Mouse (Mus musculus) frontal cortex, postnatal 36 days (tissue): ENCODE data around the gene Slc25a45.
A peak's percentile ranks its signal among the peaks of the same experiment; 100 is the strongest.
"Not testable (repeated sequence)": the region's sequence is repeated elsewhere in the genome, so short reads cannot be mapped to it uniquely, and the experiment has no call there.

Experiments
- DNase-seq, 2 experiments: peaks; one replicate each; pipeline ENCODE4 v3.0.0; 2022; ENCODE audit warnings: low spot score in 2 of 2

Slc25a45 gene

GRCm38 (mm10) chr19:5856604-5857003 lies 21.0 kb upstream of the Slc25a45 start:
- DNase-seq, result no peak

GRCm38 (mm10) chr19:5862335-5863085 lies 15.1 kb upstream of the Slc25a45 start:
- DNase-seq, result no peak

- DNase-seq, result no peak
Measured at GRCm38 (mm10) chr19:5863776-5864175, 13.8 kb upstream of the Slc25a45 start.

- no peak for DNase-seq
Measured at GRCm38 (mm10) chr19:5864710-5865398, 12.8 kb upstream of the Slc25a45 start.

DNA sequence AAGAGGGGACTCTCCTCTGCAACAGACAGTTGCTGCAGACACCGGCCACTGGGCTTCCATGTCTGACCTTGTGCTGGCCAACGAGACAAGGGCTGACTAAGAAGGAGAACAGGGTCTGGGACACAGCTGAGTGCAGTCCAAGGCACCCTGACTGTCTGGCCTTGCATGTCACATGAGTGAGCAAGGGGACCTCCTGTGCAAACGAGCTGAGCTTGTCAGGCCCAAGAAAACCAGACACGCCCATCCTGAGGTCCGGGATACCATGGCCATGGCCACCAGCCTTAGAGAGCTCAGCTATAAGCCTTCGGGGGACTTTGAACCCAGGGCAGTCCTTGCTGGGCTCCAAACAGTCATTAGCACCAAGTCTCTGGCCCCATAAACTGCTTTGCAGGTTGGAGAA lies 9.5 kb upstream of the Slc25a45 start:
- no peak for DNase-seq

GRCm38 (mm10) chr19:5871273-5871672 lies 6.3 kb upstream of the Slc25a45 start:
- no peak for DNase-seq

DNA sequence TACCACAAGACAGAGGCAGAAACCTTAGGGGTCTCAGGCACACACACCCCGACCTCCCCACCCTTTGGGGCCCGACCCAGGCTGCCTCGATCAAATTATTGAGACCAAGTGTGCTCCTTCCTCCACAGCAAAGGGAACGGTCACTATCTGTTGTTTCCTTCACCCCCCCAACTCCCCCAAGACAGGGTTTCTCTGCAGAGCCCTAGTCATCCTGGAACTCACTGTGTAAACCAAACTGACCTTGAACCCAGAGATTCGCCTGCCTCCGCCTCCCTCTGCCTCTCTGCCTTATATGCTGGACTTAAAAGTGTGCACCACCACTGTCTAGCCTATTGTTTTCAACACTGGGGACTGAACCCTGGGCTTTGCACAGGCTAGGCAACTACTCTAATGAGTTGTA lies 5.9 kb upstream of the Slc25a45 start:
- DNase-seq, result no peak

DNA sequence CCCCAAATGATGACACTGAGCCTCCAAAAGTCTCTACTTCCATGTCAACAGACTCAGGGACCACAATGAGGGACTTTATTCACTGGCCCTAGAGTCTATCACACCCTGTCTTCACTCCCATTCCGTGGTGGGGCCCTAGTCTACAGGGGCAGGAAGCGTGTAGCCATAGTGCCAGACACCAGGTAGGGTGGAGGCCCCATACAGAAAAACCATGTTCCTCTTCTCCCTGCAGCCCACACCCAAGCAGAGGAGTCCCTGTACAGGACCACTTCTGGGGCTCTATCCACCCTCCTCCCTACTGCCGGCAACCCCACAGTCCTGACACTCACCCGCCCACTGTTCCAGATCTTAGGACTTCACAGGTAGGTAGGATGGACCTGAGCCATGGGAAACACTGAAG lies 5.1 kb upstream of the Slc25a45 start:
- DNase-seq, result no peak

- no peak for DNase-seq
Measured at GRCm38 (mm10) chr19:5872931-5873556, 4.6 kb upstream of the Slc25a45 start.

DNA sequence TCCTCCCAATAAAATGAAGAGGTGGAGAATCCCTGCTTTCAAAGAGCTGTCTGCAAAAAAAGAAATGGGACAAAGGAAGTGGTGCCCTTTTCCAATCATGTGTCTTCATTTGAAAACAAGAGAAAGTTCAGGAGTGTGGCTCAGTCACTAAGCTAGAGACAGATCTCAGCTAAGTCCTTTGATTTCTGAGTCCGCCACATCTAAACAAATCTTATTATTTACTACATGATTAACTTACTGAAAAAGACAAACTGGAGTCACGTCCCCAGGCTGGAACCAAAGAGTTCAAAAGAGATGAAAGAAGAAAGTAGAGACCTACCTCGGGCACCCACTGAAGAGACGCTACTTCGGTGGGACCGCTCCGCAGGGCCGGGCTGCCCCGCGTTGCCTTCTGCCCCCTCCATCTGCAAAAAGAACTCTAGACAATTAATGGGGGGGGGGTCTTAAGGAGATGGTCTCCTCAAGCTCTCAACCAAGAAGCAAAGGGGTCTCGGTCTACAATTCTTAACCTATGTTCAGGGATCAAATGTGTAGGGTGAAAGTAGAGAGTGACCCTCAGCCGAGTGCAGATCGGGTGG lies 3.1 kb upstream of the Slc25a45 start:
- DNase-seq, result no peak

- peak; percentile 92 to 93 for DNase-seq
Measured at GRCm38 (mm10) chr19:5874969-5875480, 2.6 kb upstream of the Slc25a45 start, which contains the start of gene Frmd8. Gene Frmd8, minus strand, starts transcription at chr19:5875274.

DNA sequence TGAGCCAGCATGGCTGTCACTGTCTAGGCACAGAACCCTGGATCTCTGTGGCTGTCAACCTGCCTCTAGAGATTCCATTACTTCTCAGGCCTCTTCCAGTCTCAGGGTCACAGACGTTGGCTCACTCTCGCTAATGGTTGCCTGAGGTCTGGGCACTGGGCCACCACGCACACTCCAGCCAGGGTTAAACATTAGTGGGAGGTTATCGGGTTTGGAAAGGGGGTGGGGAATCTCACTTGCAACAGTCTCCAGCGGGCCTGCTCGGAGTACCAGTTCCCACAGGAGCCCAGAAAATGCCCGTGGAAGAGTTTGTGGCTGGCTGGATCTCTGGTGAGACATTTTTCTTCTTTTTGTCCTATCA lies 734 bp downstream of the Slc25a45 start:
- DNase-seq, result no peak

DNA sequence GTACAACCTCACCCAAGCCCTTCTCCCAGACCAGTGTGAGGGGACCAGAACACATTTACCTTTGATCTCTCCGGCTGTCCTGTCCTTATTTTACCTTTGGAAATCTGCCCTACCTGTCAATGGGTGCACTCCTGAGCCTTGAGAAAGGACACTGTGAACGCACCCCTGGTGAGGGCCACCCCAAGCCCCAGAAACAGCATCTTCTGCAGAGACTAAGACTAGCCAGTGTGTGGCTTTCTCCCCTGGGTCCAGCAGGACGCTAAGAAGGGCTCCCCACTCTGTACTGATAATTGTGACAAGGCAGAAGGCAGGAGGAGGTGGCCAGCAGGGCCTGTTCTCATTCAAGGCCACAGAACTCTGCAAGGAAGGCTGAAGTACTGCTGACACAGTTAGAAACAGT lies 1.3 kb downstream of the Slc25a45 start:
- no peak for DNase-seq

DNA sequence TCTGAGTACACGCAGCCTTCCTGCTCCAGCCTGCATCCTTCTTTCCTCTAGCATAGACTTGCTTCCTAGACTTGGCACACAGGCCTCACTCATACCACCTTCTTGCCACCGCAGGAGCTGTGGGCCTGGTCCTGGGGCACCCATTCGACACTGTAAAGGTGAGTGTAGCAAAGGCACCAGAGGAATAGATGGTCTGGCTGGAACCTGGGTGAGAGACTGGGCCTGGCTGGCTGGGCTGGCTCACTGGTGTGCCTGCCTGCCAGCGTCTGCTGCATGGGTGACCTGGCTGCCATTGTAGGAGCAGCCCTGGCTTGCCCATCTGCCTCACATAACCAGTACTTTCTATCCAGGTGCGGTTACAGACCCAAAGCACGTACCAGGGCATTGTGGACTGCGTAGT lies 2.1 kb downstream of the Slc25a45 start:
- DNase-seq, result no peak

- no peak for DNase-seq
Measured at GRCm38 (mm10) chr19:5881155-5881554, 3.5 kb downstream of the Slc25a45 start.

GRCm38 (mm10) chr19:5882079-5882478 lies 4.5 kb downstream of the Slc25a45 start:
- not testable (repeated sequence) for DNase-seq

DNA sequence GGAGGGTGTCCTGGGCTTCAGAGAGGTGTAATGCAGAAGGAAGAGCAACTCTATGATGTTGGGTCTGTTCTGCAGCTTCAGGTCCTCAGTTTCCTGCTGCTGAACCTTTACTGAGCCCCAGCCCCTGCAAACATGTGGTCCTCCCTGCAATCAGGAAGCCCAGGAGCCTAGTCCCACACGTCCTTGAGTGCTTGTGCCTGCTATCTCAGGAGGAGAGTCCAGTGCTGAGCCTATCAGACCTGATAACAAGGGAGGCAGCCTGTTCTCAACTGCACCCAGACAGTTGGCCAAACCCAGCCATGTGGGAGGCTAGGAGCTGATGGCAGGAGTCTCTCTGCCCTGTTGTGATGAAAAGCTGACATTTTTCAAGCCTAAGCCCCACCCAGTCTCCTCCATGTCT lies 6.3 kb downstream of the Slc25a45 start:
- DNase-seq, result no peak

- no peak for DNase-seq
Measured at GRCm38 (mm10) chr19:5885838-5886237, 8.2 kb downstream of the Slc25a45 start.

GRCm38 (mm10) chr19:5887234-5887815 lies 9.7 kb downstream of the Slc25a45 start:
- DNase-seq, result no peak

- no peak for DNase-seq
Measured at GRCm38 (mm10) chr19:5889211-5889610, 11.6 kb downstream of the Slc25a45 start.

- no peak for DNase-seq
Measured at GRCm38 (mm10) chr19:5891521-5892258, 14.1 kb downstream of the Slc25a45 start.
